Mouse (Mus musculus) liver, embryonic 16.5 days (tissue): Measurements from ENCODE around the gene Rprd1b. TPM values are rescaled to one million over a fixed set of nuclear protein-coding genes. Genes with fewer than 3 reads are reported as not detected.
A peak's percentile ranks its signal among the peaks of the same experiment; 100 is the strongest.

Source experiments
- ATAC-seq: fragments of 200-750 bp; cut with Nextera tagmentation; 2 replicates; pipeline ENCODE4 v1.8.0; 2017; ENCODE audit warnings: low read depth, mild to moderate bottlenecking, moderate number of reproducible peaks, moderate library complexity
- H3K27ac ChIP-seq: fragments of 300-500 bp; sonication (generic); 2 replicates; pipeline ENCODE4 v1.5.1; 2014; ENCODE audit warnings: mild to moderate bottlenecking, low read length
- H3K27me3 ChIP-seq: fragments of 300-500 bp; sonication (generic); 2 replicates; pipeline ENCODE4 v1.6.1; 2014; ENCODE audit warnings: low read depth, low read length, mixed read lengths; ENCODE audit not compliant: control insufficient read depth, insufficient read depth
- H3K36me3 ChIP-seq: fragments of 300-500 bp; sonication (generic); 2 replicates; pipeline ENCODE4 v1.6.1; 2014; ENCODE audit warnings: mild to moderate bottlenecking; ENCODE audit not compliant: control insufficient read depth, insufficient read depth
- H3K4me1 ChIP-seq: fragments of 300-500 bp; sonication (generic); 2 replicates; pipeline ENCODE4 v1.6.1; 2014; ENCODE audit warnings: low read depth, low read length, mixed read lengths; ENCODE audit not compliant: control insufficient read depth
- H3K4me2 ChIP-seq: fragments of 300-500 bp; sonication (generic); 2 replicates; pipeline ENCODE4 v1.6.1; 2014; ENCODE audit warnings: low read depth, low read length, mixed read lengths
- H3K4me3 ChIP-seq: fragments of 300-500 bp; sonication (generic); 2 replicates; pipeline ENCODE4 v1.5.1; 2014; ENCODE audit warnings: low read depth, mild to moderate bottlenecking, low read length
- H3K9ac ChIP-seq: fragments of 300-500 bp; sonication (generic); 2 replicates; pipeline ENCODE4 v1.6.1; 2014; ENCODE audit warnings: low read depth, low read length
- H3K9me3 ChIP-seq: fragments of 300-500 bp; sonication (generic); replicated peaks from 2 replicates; pipeline ENCODE4 v1.6.1; 2016; ENCODE audit warnings: low read length; ENCODE audit not compliant: control insufficient read depth
- WGBS: fragments of 180-500 bp; shearing (Covaris S2); extraction: QIAGEN DNeasy Blood & Tissue Kit; methylation state at CpG from one replicate; pipeline ENCODE4 v1.1.7; 2014; ENCODE audit not compliant: insufficient replicate concordance; 5-methylcytosine and 5-hydroxymethylcytosine counted together
- polyA plus RNA-seq: library from polyadenylated mRNA; unstranded; fragments of >200 nt; fragmentation: Nextera tagmentation; extraction: Ambion mirVana; gene quantifications from 2 replicates; pipeline ENCODE4 v1.2.1, GENCODE M21; 2015

Rprd1b gene
- polyA plus RNA-seq, 1 experiment from 2014 or later: 25.1 TPM

DNA sequence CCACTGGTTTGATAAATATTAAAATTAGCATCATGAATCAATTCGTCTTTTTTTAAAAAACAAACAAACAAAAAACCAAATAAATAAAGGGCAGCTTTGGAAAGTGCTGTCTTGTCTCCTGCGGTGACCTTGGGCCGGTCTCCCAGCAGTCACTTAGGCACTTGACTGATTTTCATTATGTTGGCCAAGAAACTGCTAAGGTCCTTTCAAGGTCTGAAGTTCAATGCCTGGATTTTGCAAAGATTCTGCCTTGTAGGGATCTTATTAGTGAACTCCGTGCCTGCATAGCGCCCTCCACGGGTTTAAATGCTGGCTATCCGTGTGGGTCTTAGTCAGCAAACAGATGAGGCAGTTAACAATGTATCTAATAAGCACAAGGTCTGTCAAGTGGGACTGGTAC lies 50.7 kb downstream of the Rprd1b start:
- Histone ChIP-seq H3K9ac (no peak overlapping the region), H3K36me3 (peaks cover 13% of the 10 kb centered on the region), H3K27ac (no peak overlapping the region), H3K9me3 (no peaks in the 10 kb centered on the region), H3K4me2 (no peak overlapping the region), H3K4me3 (no peak overlapping the region), H3K27me3 (no peaks in the 10 kb centered on the region), H3K4me1 (peaks cover 18% of the 10 kb centered on the region)
- 90% methylated on average over 7 of the region's 7 CpGs for WGBS
- no peak for ATAC-seq

DNA sequence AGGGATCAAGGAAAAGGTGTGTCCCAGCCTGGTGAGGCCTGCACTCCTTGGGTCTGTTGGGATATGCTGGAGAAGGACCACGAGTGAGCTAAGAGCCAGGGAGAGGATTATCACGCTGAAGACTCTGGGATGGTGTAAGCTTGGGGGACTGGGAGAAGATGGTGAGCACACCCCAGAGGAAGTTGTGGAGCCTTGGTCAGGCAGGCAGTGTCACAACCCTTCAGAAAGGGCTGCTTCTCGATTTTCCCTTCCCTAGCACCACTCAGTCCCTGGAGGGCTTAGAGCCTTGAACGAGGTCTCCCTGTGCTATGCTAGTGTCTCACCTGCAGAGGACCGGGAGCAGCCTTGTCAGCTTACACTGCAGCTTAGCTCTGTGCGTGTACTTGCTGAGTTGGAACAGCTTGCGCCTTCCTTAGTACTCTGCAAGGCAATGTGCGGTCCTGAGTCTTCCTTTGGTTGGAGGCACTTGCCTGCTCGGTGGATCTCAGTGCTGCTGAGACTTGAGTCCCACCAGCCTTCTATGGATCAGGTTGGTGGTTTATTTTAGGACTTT lies 51.6 kb downstream of the Rprd1b start:
- WGBS: 55% methylated on average over 9 of the region's 9 CpGs

DNA sequence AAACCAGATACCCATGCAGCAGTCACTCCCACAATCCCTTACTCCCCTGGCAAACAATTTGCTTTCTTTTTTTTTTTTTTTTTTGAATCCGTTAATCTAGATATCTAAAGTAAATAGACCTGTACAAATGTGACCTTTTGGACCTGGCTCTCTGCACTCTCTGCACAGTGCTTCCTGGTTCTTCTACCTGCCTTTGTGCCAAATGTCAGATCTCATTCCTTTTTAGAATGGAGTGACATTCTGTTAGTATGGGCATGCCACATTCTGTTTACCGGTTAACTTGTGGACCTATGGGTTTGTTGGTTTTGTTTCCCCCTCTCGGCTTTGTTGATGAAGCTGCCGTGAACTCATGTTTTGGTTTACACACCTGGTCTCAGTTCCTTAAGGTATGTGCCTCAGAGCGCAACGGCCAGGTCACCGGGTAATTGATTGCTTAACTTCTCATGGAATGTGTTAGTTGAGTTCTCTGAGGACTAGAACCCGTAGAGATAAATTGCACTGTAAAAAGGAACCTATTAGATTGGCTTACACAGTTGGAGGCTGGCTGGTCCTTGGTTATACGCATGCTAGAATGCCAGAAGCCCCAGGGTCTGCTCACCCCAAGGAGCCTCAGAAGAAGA lies 52.4 kb downstream of the Rprd1b start:
- Histone ChIP-seq H3K4me1 (peaks cover 23% of the 10 kb centered on the region), H3K9me3 (no peaks in the 10 kb centered on the region), H3K36me3 (peaks cover 4% of the 10 kb centered on the region), H3K4me3 (no peak overlapping the region), H3K9ac (no peak overlapping the region), H3K27me3 (no peaks in the 10 kb centered on the region), H3K4me2 (no peak overlapping the region), H3K27ac (peak overlapping the region; percentile 82)
- peak; percentile 72 for ATAC-seq
- 72% methylated on average over 9 of the region's 9 CpGs for WGBS

More for the DNA sequence above, 51.6 kb downstream of the Rprd1b start:
- Histone ChIP-seq H3K9me3 (no peaks in the 10 kb centered on the region), H3K27ac (peak overlapping the region; percentile 72), H3K4me2 (no peak overlapping the region), H3K36me3 (peaks cover 12% of the 10 kb centered on the region), H3K4me3 (no peak overlapping the region), H3K9ac (no peak overlapping the region), H3K4me1 (peaks cover 18% of the 10 kb centered on the region), H3K27me3 (no peaks in the 10 kb centered on the region)
- peak; percentile 45 for ATAC-seq

DNA sequence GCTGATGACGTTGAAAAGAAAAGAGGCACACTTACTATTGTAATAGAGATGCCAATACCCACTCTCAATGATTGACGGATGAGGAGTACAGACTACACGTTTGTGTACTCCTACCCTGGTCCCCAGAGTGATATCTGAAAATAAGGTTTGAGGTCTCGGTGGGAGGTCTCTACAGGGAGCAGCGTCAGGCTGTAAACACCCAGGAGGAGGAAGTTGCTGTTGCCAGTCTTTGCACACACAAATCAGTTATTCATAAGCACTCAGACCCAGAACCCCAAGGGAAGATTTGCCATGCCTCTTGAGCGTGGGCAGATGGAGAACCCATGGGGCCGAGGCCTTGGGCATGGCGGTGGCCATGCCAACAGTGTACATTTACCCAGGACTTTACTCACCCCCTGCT lies 56.2 kb downstream of the Rprd1b start:
- Histone ChIP-seq H3K27ac (no peak overlapping the region), H3K27me3 (no peaks in the 10 kb centered on the region), H3K36me3 (no peaks in the 10 kb centered on the region), H3K4me1 (peaks cover 14% of the 10 kb centered on the region), H3K9ac (no peak overlapping the region), H3K4me3 (no peak overlapping the region), H3K4me2 (no peak overlapping the region), H3K9me3 (no peaks in the 10 kb centered on the region)
- ATAC-seq: no peak
- WGBS: 53% methylated on average over 8 of the region's 8 CpGs

DNA sequence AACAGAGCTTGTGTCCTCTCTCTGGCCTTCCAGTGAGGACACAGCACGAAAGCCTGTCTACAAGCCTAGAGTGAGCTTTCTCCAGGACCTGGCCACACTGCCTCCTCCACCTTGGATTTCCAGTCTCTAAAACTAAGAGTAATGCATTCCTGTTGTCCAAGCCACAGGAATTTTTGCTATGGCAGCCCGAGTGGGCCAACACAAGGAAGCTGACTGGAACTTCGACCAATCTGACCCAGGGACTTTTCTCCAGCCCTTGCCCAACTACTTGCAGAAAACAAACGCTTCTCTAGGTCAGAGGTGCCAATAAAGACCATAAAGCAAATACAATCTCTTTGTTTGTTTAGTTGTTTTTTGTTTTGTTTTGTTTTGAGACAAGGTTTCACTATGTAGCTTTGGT lies 61.8 kb downstream of the Rprd1b start:
- H3K4me2 ChIP-seq: no peak overlapping the region
- H3K36me3 ChIP-seq: no peaks in the 10 kb centered on the region
- no peaks in the 10 kb centered on the region for H3K9me3 ChIP-seq
- H3K9ac ChIP-seq: no peak overlapping the region
- WGBS: 63% methylated on average over 4 of the region's 4 CpGs
- no peak overlapping the region for H3K4me3 ChIP-seq
- peaks cover 3% of the 10 kb centered on the region; the same call in 1 of the 2 replicates for H3K4me1 ChIP-seq
- no peak overlapping the region for H3K27ac ChIP-seq
- H3K27me3 ChIP-seq: no peaks in the 10 kb centered on the region
- ATAC-seq: no peak

DNA sequence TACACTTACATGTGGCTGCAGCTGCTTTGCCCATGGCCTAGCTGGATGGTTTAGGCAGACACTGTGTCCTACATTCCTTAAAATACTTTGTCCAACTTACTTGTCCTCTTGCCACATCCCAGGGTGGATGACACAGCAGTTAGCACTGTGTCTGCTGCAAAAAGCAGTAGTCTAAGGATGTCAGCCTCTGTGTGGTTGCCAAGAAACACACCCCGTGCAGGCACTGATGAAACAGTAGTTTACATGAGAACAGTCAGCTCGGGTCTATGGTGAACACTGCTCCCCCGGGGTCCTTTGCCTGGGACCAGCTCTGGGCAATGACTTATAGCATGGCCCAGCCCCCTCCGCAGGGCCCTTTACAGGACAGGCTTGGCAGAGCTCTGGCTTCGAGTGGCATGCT lies 65.0 kb downstream of the Rprd1b start:
- Histone ChIP-seq H3K4me1 (no peaks in the 10 kb centered on the region), H3K9me3 (no peaks in the 10 kb centered on the region), H3K4me3 (no peak overlapping the region), H3K4me2 (no peak overlapping the region), H3K9ac (no peak overlapping the region), H3K27me3 (no peaks in the 10 kb centered on the region), H3K27ac (no peak overlapping the region), H3K36me3 (no peaks in the 10 kb centered on the region)
- WGBS: 48% methylated on average over 5 of the region's 5 CpGs
- ATAC-seq: peak; percentile 27; the same call in 1 of the 2 replicates

DNA sequence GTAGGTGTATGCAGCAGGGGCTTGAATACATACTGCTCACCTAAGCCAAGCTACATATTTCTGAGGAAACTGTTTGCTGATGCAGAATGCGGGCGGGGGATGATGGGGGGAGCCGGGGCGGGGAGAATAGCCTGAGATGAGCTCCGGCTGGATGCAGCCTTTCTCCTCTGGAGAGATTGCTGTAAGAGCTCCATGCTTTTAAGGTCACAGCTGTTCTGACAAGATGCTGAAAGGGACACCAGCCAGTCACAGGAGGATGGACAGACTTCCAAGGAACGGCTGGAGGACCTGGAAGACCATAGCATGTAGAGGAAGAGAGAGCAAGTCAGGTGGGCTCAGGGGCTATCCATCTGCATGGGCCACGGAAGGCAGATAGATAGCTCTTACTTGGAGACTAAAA lies 66.0 kb downstream of the Rprd1b start:
- H3K4me2 ChIP-seq: no peak overlapping the region
- no peak overlapping the region for H3K9ac ChIP-seq
- no peak overlapping the region for H3K27ac ChIP-seq
- H3K36me3 ChIP-seq: no peaks in the 10 kb centered on the region
- no peak overlapping the region for H3K4me3 ChIP-seq
- no peaks in the 10 kb centered on the region for H3K27me3 ChIP-seq
- H3K4me1 ChIP-seq: no peaks in the 10 kb centered on the region
- H3K9me3 ChIP-seq: no peaks in the 10 kb centered on the region
- ATAC-seq: no peak
- 66% methylated on average over 7 of the region's 7 CpGs for WGBS

DNA sequence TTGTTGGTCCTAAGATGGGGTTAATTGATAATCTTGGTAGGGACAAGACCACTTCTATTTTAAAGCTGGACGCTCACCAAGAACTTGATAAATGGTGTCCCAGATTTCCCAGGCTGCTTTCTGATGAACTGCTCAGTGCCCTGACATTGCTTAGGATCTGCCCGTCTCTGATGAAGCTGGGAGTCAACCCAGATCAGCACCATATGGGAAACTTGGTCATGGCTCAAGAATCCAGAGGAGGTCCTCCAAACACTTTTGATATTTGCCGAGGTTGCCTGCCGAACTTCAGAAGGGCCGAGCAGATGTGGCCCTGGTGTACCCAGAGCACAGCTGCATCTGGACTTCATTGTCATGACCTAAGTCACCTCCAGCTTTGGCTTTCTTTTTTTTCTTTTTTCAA lies 66.5 kb downstream of the Rprd1b start:
- Histone ChIP-seq H3K4me2 (no peak overlapping the region), H3K27ac (no peak overlapping the region), H3K9ac (no peak overlapping the region), H3K9me3 (no peaks in the 10 kb centered on the region), H3K36me3 (no peaks in the 10 kb centered on the region), H3K27me3 (no peaks in the 10 kb centered on the region), H3K4me1 (no peaks in the 10 kb centered on the region), H3K4me3 (no peak overlapping the region)
- ATAC-seq: no peak
- 62% methylated on average over 5 of the region's 5 CpGs for WGBS

DNA sequence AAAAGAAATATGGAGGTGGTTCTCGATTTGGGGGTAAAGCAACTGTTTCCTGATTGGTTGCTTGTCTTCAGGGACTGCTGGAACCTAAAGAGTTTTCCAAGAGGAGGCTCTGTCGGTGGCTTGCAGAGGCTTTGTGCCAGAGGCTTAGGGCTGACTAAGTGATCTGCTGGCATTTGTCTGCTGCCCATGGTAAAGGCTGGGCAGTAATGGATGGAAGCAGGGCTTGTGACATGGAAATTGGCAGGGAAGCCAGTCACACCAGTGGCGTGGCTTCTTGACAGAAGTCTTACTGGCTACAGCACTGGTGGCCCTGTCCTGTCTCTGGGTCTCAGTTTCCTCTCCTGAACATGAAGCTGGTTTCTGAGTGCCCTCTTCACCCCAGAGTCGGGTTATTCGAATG lies 68.8 kb downstream of the Rprd1b start:
- Histone ChIP-seq H3K4me3 (no peak overlapping the region), H3K4me2 (no peak overlapping the region), H3K27ac (no peak overlapping the region), H3K9ac (no peak overlapping the region), H3K27me3 (no peaks in the 10 kb centered on the region), H3K9me3 (no peaks in the 10 kb centered on the region), H3K36me3 (no peaks in the 10 kb centered on the region), H3K4me1 (no peaks in the 10 kb centered on the region)
- 56% methylated on average over 5 of the region's 5 CpGs for WGBS
- no peak for ATAC-seq
